Mouse (Mus musculus) midbrain, embryonic 14.5 days (tissue): ENCODE data around the gene Fcho1. TPM values are rescaled to one million over a fixed set of nuclear protein-coding genes. Genes with fewer than 3 reads are reported as not detected.
"Not testable (repeated sequence)": the region's sequence is repeated elsewhere in the genome, so short reads cannot be mapped to it uniquely, and the experiment has no call there.

Experiments used
- ATAC-seq: fragments of 200-750 bp; cut with Nextera tagmentation; 2 replicates; pipeline ENCODE4 v1.8.0; 2017; ENCODE audit warnings: moderate number of reproducible peaks, moderate library complexity; ENCODE audit not compliant: low FRiP score, low TSS enrichment
- DNase-seq: peaks from one replicate; pipeline ENCODE4 v3.0.0-alpha.2; 2015
- H3K27ac ChIP-seq: fragments of 300-500 bp; sonication (generic); replicated peaks from 2 replicates; pipeline ENCODE4 v1.5.1; 2014; ENCODE audit warnings: mild to moderate bottlenecking, low read depth, low read length, moderate library complexity
- H3K27me3 ChIP-seq: fragments of 300-500 bp; sonication (generic); 2 replicates; pipeline ENCODE4 v1.6.1; 2014; ENCODE audit warnings: low read length, control low read depth, mixed read lengths; ENCODE audit not compliant: control insufficient read depth, insufficient read depth
- H3K36me3 ChIP-seq: fragments of 300-500 bp; sonication (generic); 2 replicates; pipeline ENCODE4 v1.6.1; 2014; ENCODE audit warnings: low read length, control low read depth; ENCODE audit not compliant: control insufficient read depth, insufficient read depth
- H3K4me1 ChIP-seq: fragments of 300-500 bp; sonication (generic); 2 replicates; pipeline ENCODE4 v1.6.1; 2014; ENCODE audit warnings: mild to moderate bottlenecking, antibody characterized with exemption, low read length, control low read depth; ENCODE audit not compliant: control insufficient read depth, insufficient read depth
- H3K4me2 ChIP-seq: fragments of 300-500 bp; sonication (generic); 2 replicates; pipeline ENCODE4 v1.6.1; 2014; ENCODE audit warnings: mild to moderate bottlenecking, low read length, moderate library complexity
- H3K4me3 ChIP-seq: fragments of 300-500 bp; sonication (generic); replicated peaks from 2 replicates; pipeline ENCODE4 v1.5.1; 2014; ENCODE audit warnings: low read depth, low read length
- H3K9ac ChIP-seq: fragments of 300-500 bp; sonication (generic); replicated peaks from 2 replicates; pipeline ENCODE4 v1.6.1; 2014; ENCODE audit warnings: mild to moderate bottlenecking, low read length, moderate library complexity
- H3K9me3 ChIP-seq: fragments of 300-500 bp; sonication (generic); 2 replicates; pipeline ENCODE4 v1.6.1; 2016; ENCODE audit warnings: low read length, control low read depth, mixed read lengths; ENCODE audit not compliant: control insufficient read depth
- WGBS: fragments of 180-500 bp; shearing (Covaris S2); extraction: QIAGEN DNeasy Blood & Tissue Kit; methylation state at CpG from one replicate; pipeline ENCODE4 v1.1.7; 2014; 5-methylcytosine and 5-hydroxymethylcytosine counted together
- polyA plus RNA-seq: library from polyadenylated mRNA; unstranded; fragments of >200 nt; fragmentation: Nextera tagmentation; extraction: Ambion mirVana; gene quantifications from 2 replicates; pipeline ENCODE4 v1.2.1, GENCODE M21; 2014

Fcho1 gene
- polyA plus RNA-seq, 1 experiment from 2014 or later = 74.6 TPM

DNA sequence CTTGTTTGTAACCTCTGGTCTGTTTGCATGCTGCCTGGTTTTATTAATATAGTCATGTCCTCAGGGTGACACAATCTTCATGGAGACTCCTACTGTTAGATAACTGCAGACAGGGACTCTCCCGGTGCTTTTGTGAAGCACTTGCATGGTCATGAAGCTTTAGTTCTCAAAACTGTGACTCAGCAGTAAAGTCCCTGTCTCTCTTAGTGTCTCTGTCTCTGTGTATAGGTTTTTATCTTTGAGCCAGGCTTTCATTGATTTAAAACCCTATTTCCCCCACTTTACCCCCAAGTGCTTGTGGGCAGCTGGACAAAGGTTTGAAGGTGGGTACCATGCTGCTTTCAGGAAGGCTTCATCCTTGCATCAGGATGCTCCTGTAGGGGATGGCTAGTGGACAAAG is 19.8 kb upstream of the Fcho1 start:
- H3K4me3 ChIP-seq = no peak overlapping the region
- H3K27ac ChIP-seq = no peak overlapping the region
- no peak overlapping the region for H3K9ac ChIP-seq
- WGBS = 82% methylated on average over 1 of the region's 1 CpGs
- no peak overlapping the region for H3K4me2 ChIP-seq
- no peaks in the 10 kb centered on the region for H3K36me3 ChIP-seq
- peaks cover 5% of the 10 kb centered on the region; the same call in 1 of the 2 replicates for H3K27me3 ChIP-seq
- 0 out of 2 replicates have a peak, but pooled peaks cover 6% of the 10 kb centered on the region for H3K4me1 ChIP-seq
- DNase-seq (no peak), ATAC-seq (no peak)
- no peaks in the 10 kb centered on the region for H3K9me3 ChIP-seq

DNA sequence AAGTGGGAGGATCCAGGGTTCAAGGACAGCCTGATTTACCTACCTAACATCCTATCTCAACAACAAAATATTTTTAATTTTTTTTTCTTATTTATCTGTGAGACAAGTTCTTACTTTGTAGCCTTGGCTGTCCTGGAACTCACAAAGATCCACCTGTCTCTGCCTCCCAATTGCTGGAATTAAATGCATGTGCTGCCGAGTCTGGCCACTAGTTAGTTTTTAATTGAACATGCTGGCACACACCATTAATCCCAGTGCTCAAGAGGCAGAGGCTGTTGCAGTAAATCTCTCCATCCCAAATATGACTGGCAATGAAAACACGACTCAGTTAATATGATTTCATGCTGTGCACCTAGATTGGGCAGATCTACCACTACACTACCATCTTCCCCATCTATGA is 17.3 kb upstream of the Fcho1 start:
- 62% methylated on average over 2 of the region's 2 CpGs for WGBS
- Histone ChIP-seq H3K9me3 (no peaks in the 10 kb centered on the region), H3K4me2 (no peak overlapping the region), H3K4me1 (0 out of 2 replicates have a peak, but pooled peaks cover 6% of the 10 kb centered on the region), H3K27me3 (peaks cover 5% of the 10 kb centered on the region; the same call in 1 of the 2 replicates), H3K9ac (no peak overlapping the region), H3K36me3 (no peaks in the 10 kb centered on the region), H3K4me3 (no peak overlapping the region), H3K27ac (no peak overlapping the region)
- ATAC-seq (no peak), DNase-seq (no peak)

DNA sequence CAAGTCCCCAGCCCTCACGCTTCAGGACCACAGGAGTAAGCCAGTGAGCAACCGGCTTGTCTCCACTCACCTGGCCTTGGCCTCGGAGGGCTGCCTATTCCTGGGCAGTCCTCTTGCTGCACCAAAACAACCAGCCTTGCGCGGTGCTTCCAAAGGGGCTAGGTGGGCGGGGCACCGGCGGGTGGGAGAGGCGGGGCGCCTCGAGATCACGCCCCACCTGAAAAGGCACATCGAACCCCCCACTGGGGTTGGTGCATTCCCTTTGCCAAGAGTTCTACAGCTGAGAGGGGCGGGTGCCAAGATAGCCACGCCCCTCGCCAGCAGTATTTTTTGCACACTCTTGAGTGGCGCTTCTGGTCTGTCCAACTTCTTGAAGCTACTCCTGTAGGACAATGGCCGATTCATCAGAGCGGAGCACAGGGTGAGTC is 16.2 kb upstream of the Fcho1 start:
- Histone ChIP-seq H3K9ac (no peak overlapping the region), H3K27ac (no peak overlapping the region), H3K27me3 (peaks cover 5% of the 10 kb centered on the region; the same call in 1 of the 2 replicates), H3K4me2 (peak overlapping the region; percentile 45), H3K9me3 (no peaks in the 10 kb centered on the region), H3K4me3 (no peak overlapping the region; the same call in 1 of the 2 replicates), H3K4me1 (0 out of 2 replicates have a peak, but pooled peaks cover 6% of the 10 kb centered on the region), H3K36me3 (no peaks in the 10 kb centered on the region)
- WGBS = 3% methylated on average over 19 of the region's 19 CpGs
- DNase-seq (no peak), ATAC-seq (peak; percentile 36; the same call in 1 of the 2 replicates)

DNA sequence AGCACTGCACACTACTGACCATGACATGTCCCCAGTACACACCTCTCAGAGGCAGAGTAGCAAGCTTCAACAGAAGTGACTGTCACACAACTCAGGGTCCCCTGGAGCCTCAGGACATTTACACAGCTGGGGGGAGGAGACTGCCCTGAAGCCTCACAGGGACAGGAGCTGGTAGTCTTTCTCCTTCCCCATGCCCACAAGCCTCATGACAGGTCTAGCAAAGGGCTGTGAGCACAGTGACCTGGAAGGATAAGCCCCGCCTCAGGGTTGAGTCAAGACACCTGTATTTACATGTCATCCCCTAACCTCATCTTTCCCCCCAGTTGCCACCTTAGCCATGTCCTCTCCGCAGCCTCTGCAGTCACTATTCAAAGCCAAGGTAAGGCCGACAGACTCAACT is 15.7 kb upstream of the Fcho1 start:
- DNase-seq (no peak), ATAC-seq (no peak)
- no peak overlapping the region for H3K27ac ChIP-seq
- H3K36me3 ChIP-seq = no peaks in the 10 kb centered on the region
- H3K9me3 ChIP-seq = no peaks in the 10 kb centered on the region
- H3K4me2 ChIP-seq = peak overlapping the region; percentile 45
- no peak overlapping the region for H3K9ac ChIP-seq
- H3K4me1 ChIP-seq = 0 out of 2 replicates have a peak, but pooled peaks cover 6% of the 10 kb centered on the region
- H3K27me3 ChIP-seq = peaks cover 5% of the 10 kb centered on the region; the same call in 1 of the 2 replicates
- 31% methylated on average over 3 of the region's 3 CpGs for WGBS
- no peak overlapping the region for H3K4me3 ChIP-seq

DNA sequence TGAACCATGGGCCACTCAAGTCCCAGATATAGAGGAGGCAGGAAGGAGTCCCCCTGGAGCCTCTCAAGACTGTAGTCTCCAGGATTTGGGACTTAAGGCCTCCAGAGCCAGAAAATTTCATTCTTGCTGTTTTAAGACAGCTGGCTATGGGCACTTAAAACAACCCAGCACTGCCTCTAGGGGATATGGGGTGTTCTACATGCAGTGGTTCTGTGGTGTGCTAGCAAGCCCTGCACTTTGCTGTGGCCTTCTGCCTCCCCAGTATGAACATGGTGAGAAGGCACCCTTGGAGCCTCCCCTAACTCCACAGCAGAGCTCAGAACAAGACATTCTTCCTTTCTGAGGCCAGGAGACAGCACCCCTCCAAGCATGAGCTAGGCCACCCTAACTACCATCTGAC is 12.8 kb upstream of the Fcho1 start:
- not testable (repeated sequence) for H3K4me2 ChIP-seq, H3K4me3 ChIP-seq, H3K9me3 ChIP-seq, DNase-seq, H3K27ac ChIP-seq, ATAC-seq, H3K9ac ChIP-seq, H3K36me3 ChIP-seq, H3K27me3 ChIP-seq, H3K4me1 ChIP-seq

DNA sequence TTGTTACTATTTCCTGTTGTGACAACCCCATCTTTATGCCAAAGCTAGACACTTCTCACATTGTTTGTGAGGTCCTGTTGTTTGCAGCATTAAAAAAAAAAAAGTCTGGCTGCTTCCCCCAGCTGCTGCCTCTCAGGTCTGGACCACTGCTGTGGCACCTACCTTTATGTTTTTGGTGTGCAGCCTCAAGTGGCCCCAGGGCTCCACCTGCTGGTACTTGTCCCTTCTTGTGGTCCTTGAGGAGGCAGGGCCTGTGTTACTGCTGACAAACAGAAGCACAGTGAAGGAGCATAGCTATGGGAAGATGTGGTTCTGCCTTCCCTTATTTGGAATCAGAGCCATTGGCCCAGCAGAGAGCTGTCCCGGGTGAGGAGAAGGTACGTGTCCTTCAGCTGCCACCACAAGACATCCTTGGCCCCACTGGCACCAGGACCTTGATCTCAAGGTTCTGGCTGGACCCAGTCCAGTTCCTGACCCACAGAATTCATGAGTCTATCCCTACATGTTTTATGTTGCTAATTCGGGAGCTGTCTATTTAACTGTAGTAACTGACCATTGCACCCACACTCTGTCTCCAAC is 6.2 kb upstream of the Fcho1 start:
- Histone ChIP-seq H3K9me3 (no peaks in the 10 kb centered on the region), H3K27ac (no peak overlapping the region), H3K36me3 (no peaks in the 10 kb centered on the region), H3K4me3 (no peak overlapping the region), H3K9ac (no peak overlapping the region), H3K27me3 (no peaks in the 10 kb centered on the region), H3K4me1 (no peaks in the 10 kb centered on the region), H3K4me2 (no peak overlapping the region)
- 52% methylated on average over 3 of the region's 3 CpGs for WGBS
- DNase-seq = peak; percentile 71
- no peak for ATAC-seq

DNA sequence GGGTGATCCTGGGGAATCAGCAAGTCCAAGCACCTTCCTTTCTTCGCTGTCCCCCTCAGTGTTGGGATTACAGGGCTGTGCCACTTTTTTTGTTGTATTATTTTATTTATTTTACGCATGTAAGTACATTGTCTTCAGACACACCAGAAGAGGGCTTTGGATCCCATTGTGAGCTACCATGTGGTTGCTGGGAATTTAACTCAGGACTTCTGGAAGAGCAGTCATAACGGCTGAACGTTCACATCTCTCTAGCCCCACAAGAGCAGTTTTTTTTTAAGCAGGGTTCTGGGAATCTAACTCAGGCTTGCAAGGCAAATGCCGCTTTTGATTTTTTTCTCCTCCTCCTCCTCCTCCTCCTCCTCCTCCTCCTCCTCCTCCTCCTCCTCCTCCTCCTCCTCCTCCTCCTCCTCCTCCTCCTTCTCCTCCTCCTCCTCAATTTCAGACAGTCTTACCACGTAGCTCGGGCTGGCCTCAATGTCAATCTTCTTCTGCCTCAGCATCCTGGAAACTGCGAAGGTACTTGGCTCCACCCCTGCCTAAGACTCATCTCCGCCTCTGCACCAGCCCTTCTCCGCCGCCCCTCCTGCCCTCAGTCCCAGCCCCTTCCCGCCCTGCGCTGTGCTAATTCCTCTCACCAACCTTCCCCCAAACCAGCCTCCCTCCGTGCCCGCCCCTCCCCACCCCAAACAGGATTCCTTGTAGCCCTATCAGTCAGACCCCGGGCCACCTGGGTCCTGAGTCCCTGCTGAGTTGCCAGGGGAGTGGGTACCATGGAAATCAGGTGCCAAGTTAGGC is 3.5 kb upstream of the Fcho1 start:
- no peaks in the 10 kb centered on the region for H3K9me3 ChIP-seq
- no peaks in the 10 kb centered on the region for H3K27me3 ChIP-seq
- no peaks in the 10 kb centered on the region for H3K36me3 ChIP-seq
- H3K4me3 ChIP-seq = peak overlapping the region; percentile 36
- ATAC-seq = no peak
- H3K9ac ChIP-seq = peak overlapping the region; percentile 50
- H3K27ac ChIP-seq = peak overlapping the region; percentile 81
- WGBS = 4% methylated on average over 16 of the region's 16 CpGs
- peak; percentile 65 for DNase-seq
- peaks cover 6% of the 10 kb centered on the region for H3K4me1 ChIP-seq
- peak overlapping the region; percentile 65 for H3K4me2 ChIP-seq

DNA sequence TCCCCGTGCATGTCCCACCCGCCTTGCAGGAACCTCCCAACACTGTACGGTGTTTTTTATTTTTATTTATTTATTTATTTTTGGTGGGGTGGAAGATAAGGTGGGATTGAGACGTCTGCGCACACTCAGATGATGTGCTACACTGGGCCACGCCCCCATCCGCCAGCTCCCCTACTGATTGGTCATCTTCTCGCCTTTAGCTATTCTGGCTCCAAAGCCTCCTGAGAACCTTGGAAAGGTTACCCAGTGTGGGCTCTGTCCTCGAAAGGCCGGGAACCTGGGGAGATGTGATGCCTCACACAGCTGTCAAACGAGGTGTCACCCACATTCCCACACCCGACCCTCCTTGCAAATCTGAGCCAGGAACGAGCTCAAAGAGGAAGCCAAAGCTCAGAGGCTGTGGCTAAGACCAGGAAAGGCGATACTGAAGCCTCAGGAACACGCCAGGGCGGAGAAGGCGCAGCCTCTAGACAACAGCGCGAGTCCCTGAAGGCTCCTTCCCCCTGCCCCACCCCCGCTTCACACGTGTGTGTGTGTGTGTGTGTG is 2.8 kb upstream of the Fcho1 start:
- H3K9me3 ChIP-seq = no peaks in the 10 kb centered on the region
- peak; percentile 84 for DNase-seq
- peak overlapping the region; percentile 50 for H3K9ac ChIP-seq
- peak overlapping the region; percentile 36 for H3K4me3 ChIP-seq
- no peaks in the 10 kb centered on the region for H3K36me3 ChIP-seq
- no peaks in the 10 kb centered on the region for H3K27me3 ChIP-seq
- ATAC-seq = peak; percentile 49
- H3K27ac ChIP-seq = peak overlapping the region; percentile 81
- H3K4me1 ChIP-seq = peaks cover 10% of the 10 kb centered on the region
- H3K4me2 ChIP-seq = peak overlapping the region; percentile 65
- 7% methylated on average over 20 of the region's 21 CpGs for WGBS
